15 mouse cellular contexts compared by ENCODE assay signal in genomic region chr7:121002407-121002928, GRCm38 (mm10). TPM values are rescaled to one million over a fixed set of nuclear protein-coding genes. Genes with fewer than 3 reads are reported as not detected.
"Had no signal": no experiment of that assay in that cellular context is flagged by ENCODE, and none has a peak within 500 bp of the region (broad histone marks: within the 10 kb centered on the region; RNA-seq: fewer than 3 reads in every experiment).

No protein-coding gene starts in this region.

- H3K9ac ChIP-seq: liver, embryonic 13.5 days; liver, postnatal 0 days; lung, embryonic 15.5 days; midbrain, embryonic 15.5 days; neural tube, embryonic 13.5 days had no signal

- H3K27ac ChIP-seq: left cerebral cortex, adult 2 months; limb, embryonic 10.5 days; liver, embryonic 13.5 days; lung, embryonic 15.5 days; macrophage; midbrain, embryonic 15.5 days; neural tube, embryonic 13.5 days had no signal

- H3K36me3 ChIP-seq: limb, embryonic 10.5 days; liver, embryonic 13.5 days; lung, embryonic 15.5 days; midbrain, embryonic 15.5 days; neural tube, embryonic 13.5 days had no signal

- H3K27me3 ChIP-seq: liver, embryonic 13.5 days; midbrain, embryonic 15.5 days; neural tube, embryonic 13.5 days had no signal

- ATAC-seq: liver, postnatal 0 days; midbrain, embryonic 15.5 days had no signal

- H3K9me3 ChIP-seq: limb, embryonic 10.5 days; liver, embryonic 13.5 days; lung, embryonic 15.5 days; midbrain, embryonic 15.5 days; neural tube, embryonic 13.5 days had no signal

- H3K4me1 ChIP-seq: limb, embryonic 10.5 days; liver, embryonic 13.5 days; lung, embryonic 15.5 days; midbrain, embryonic 15.5 days; neural tube, embryonic 13.5 days had no signal

- DNase-seq: kidney, postnatal 25 days; liver, embryonic 13.5 days; liver, postnatal 0 days; lung, postnatal 14 days; right cerebral cortex, postnatal 14 days; thymus, adult 18-20 months; thymus, postnatal 14 days had no signal

- H3K4me3 ChIP-seq: left cerebral cortex, adult 2 months; limb, embryonic 10.5 days; liver, embryonic 13.5 days; lung, embryonic 15.5 days; megakaryocyte, embryonic 14.5 days; midbrain, embryonic 15.5 days; neural tube, embryonic 13.5 days had no signal

- H3K4me2 ChIP-seq: liver, embryonic 13.5 days; lung, embryonic 15.5 days; midbrain, embryonic 11.5 days; midbrain, embryonic 15.5 days; neural tube, embryonic 13.5 days had no signal

RNA-seq across cellular contexts. Expression of gene Mfsd13b, which starts 20.2 kb away (rescaled TPM):
- polyA plus RNA-seq: liver, embryonic 13.5 days; liver, postnatal 0 days had no signal
